Mouse (Mus musculus) spleen, adult 2 months (tissue): Measurements from ENCODE around the gene Ptpre.

ENCODE experiments used
- CTCF ChIP-seq: fragments of 200-500 bp; IDR thresholded peaks from 2 replicates; pipeline ENCODE4 v1.5.1; 2011; ENCODE audit warnings: mild to moderate bottlenecking, inconsistent platforms; ENCODE audit not compliant: insufficient read depth, insufficient read length, insufficient replicate concordance; ENCODE audit errors: extremely low read depth
- POLR2A ChIP-seq: fragments of 200-500 bp; IDR thresholded peaks from 2 replicates; pipeline ENCODE4 v1.6.1; 2011; ENCODE audit warnings: low read depth, low read length, inconsistent platforms

- no peak for TF ChIP-seq POLR2A
- no peak for TF ChIP-seq CTCF
These were observed 15.3 kb upstream of the Ptpre start for GRCm38 (mm10) chr7:135521755-135522512.
